Mouse (Mus musculus) brain, embryonic 14.5 days (tissue): ENCODE data around the gene Sepsecs.

Experiments used
- CTCF ChIP-seq: fragments of 200-500 bp; IDR thresholded peaks from 2 replicates; pipeline ENCODE4 v1.5.1; 2012; ENCODE audit warnings: inconsistent platforms, mild to moderate bottlenecking, moderate library complexity, borderline replicate concordance; ENCODE audit not compliant: insufficient read depth, insufficient read length; ENCODE audit errors: extremely low read depth
- POLR2A ChIP-seq: fragments of 200-500 bp; IDR thresholded peaks from 2 replicates; pipeline ENCODE4 v1.6.1; 2012; ENCODE audit warnings: mild to moderate bottlenecking, inconsistent platforms, borderline replicate concordance; ENCODE audit not compliant: poor library complexity, insufficient read depth, insufficient read length, severe bottlenecking; ENCODE audit errors: extremely low read depth

- TF ChIP-seq CTCF (no peak), POLR2A (no peak)
Observed at GRCm38 (mm10) chr5:52611315-52611895, 58.1 kb downstream of the Sepsecs start.
